Mouse (Mus musculus): ENCODE measurements around the gene Nlrc5. TPM values are rescaled to one million over a fixed set of nuclear protein-coding genes. Genes with fewer than 3 reads are reported as not detected.

Gene Nlrc5
- polyA plus RNA-seq, 1 experiment, result 0.04 TPM

DNA sequence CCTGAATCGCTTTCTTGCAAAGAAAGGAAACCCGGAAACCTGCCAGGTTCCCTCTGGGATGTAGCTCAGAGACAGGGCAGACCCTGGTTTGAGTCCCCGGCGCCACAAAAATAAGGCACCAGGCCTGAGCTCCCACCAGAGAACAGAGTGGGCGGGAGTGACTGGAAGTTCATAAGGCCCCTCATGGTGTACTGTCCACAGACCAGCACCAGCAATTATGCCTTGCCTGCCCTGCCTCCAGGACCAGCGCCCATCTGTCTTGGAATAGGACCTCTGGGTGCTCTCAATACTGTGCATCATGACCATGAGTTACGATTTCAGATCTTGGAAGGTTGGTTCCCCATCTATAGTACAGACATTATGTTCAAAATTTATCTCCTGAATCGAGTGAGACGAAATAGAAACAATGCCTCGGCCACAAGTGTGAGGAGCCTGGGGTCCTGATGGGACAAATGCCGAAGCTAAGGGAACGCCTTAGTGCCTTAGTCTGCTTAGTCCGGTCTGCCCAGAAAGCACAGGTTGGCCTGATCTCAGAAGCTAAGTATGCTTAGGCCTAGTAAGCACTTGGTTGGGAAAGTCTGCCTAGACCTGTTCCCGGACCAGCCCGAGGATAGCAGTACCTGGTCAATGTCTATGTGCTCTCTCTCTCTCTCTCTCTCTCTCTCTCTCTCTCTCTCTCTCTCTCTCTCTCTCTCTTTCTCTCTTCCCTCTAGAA is 1.4 kb downstream of the Nlrc5 start:
- TF ChIP-seq GATA1 (IDR thresholded peaks at IDR 0.05; ENCODE audit: low read length) (no peak), TAL1 (IDR thresholded peaks at IDR 0.05; ENCODE audit: low read length) (no peak)
- H3K9me3 ChIP-seq (ENCODE audit: control insufficient read depth, low read length), result no peaks in the 10 kb centered on the region
- H3K4me3 ChIP-seq (replicated peaks), result no peak overlapping the region
- H3K36me3 ChIP-seq (ENCODE audit: control insufficient read depth), result no peaks in the 10 kb centered on the region
- H3K4me1 ChIP-seq (ENCODE audit: control insufficient read depth), result no peaks in the 10 kb centered on the region
- peaks cover 24% of the 10 kb centered on the region for H3K27me3 ChIP-seq (ENCODE audit: control insufficient read depth)

DNA sequence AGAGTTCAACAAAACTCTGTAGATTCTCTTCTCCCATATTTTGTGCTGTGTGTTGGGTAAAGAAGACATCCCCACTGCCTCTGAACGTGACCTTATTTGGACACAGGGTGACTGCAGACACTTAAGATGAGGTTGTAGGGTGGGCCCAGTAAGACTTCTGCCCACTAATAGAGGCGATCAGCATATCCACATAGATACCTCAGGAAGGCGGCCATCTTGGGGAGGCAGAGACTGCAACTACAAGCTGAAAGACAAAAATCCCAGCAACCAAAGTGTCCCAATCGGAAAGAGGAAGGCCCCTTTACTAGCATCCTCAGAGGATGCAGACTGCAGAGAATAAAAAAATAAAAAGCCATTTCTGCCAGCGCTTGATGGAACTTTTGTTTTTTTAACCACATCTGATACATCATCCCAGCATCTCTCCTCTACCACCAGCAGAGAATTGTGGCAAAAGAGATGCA is 2.0 kb downstream of the Nlrc5 start:
- no peak overlapping the region for H3K4me3 ChIP-seq (replicated peaks)
- peaks cover 24% of the 10 kb centered on the region for H3K27me3 ChIP-seq (ENCODE audit: control insufficient read depth)
- no peaks in the 10 kb centered on the region for H3K9me3 ChIP-seq (ENCODE audit: control insufficient read depth, low read length)
- no peaks in the 10 kb centered on the region for H3K36me3 ChIP-seq (ENCODE audit: control insufficient read depth)
- TF ChIP-seq GATA1 (IDR thresholded peaks at IDR 0.05; ENCODE audit: low read length) (no peak), TAL1 (IDR thresholded peaks at IDR 0.05; ENCODE audit: low read length) (no peak)
- no peaks in the 10 kb centered on the region for H3K4me1 ChIP-seq (ENCODE audit: control insufficient read depth)

GRCm38 (mm10) chr8:94436900-94437299 is 2.7 kb downstream of the Nlrc5 start:
- TF ChIP-seq TAL1 (IDR thresholded peaks at IDR 0.05; ENCODE audit: low read length) (no peak), GATA1 (IDR thresholded peaks at IDR 0.05; ENCODE audit: low read length) (no peak)
- H3K9me3 ChIP-seq (ENCODE audit: control insufficient read depth, low read length), result no peaks in the 10 kb centered on the region
- no peak overlapping the region for H3K4me3 ChIP-seq (replicated peaks)
- H3K27me3 ChIP-seq (ENCODE audit: control insufficient read depth), result peaks cover 24% of the 10 kb centered on the region
- H3K4me1 ChIP-seq (ENCODE audit: control insufficient read depth), result no peaks in the 10 kb centered on the region
- H3K36me3 ChIP-seq (ENCODE audit: control insufficient read depth), result no peaks in the 10 kb centered on the region

- Histone ChIP-seq H3K9me3 (ENCODE audit: control insufficient read depth, low read length) (no peaks in the 10 kb centered on the region), H3K27me3 (ENCODE audit: control insufficient read depth) (peaks cover 15% of the 10 kb centered on the region), H3K36me3 (ENCODE audit: control insufficient read depth) (no peaks in the 10 kb centered on the region), H3K4me3 (replicated peaks) (no peak overlapping the region), H3K4me1 (ENCODE audit: control insufficient read depth) (no peaks in the 10 kb centered on the region)
- TF ChIP-seq TAL1 (IDR thresholded peaks at IDR 0.05; ENCODE audit: low read length), result no peak
- no peak for TF ChIP-seq GATA1 (IDR thresholded peaks at IDR 0.05; ENCODE audit: low read length)
Observed at GRCm38 (mm10) chr8:94438659-94439058, 4.5 kb downstream of the Nlrc5 start.

- peaks cover 6% of the 10 kb centered on the region for H3K27me3 ChIP-seq (ENCODE audit: control insufficient read depth)
- no peaks in the 10 kb centered on the region for H3K9me3 ChIP-seq (ENCODE audit: control insufficient read depth, low read length)
- TF ChIP-seq GATA1 (IDR thresholded peaks at IDR 0.05; ENCODE audit: low read length), result no peak
- TF ChIP-seq TAL1 (IDR thresholded peaks at IDR 0.05; ENCODE audit: low read length), result no peak
- no peak overlapping the region for H3K4me3 ChIP-seq (replicated peaks)
- no peaks in the 10 kb centered on the region for H3K36me3 ChIP-seq (ENCODE audit: control insufficient read depth)
- no peaks in the 10 kb centered on the region for H3K4me1 ChIP-seq (ENCODE audit: control insufficient read depth)
Observed at GRCm38 (mm10) chr8:94439691-94440090, 5.5 kb downstream of the Nlrc5 start.

DNA sequence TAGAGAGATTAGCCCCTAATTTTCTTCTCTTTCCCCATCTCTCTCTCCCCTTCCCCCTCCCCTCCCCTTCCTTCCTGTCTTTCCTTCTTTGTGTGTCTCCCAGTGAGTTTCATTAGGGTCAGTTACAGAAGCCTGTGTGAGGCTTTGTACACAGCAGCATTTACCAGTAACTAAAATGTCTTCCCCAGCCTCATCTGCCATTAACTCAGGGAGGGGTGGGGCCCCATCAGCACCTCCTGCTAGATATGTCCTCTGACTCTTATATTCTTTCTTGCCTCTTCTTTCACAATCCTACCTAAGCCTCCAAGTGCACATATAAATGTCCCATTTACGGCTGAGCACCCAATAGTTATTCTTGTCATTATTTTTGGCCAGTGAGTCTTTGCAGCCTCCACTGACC is 6.2 kb downstream of the Nlrc5 start:
- Histone ChIP-seq H3K4me3 (replicated peaks) (no peak overlapping the region), H3K36me3 (ENCODE audit: control insufficient read depth) (no peaks in the 10 kb centered on the region), H3K4me1 (ENCODE audit: control insufficient read depth) (no peaks in the 10 kb centered on the region), H3K9me3 (ENCODE audit: control insufficient read depth, low read length) (no peaks in the 10 kb centered on the region), H3K27me3 (ENCODE audit: control insufficient read depth) (peaks cover 4% of the 10 kb centered on the region)
- no peak for TF ChIP-seq GATA1 (IDR thresholded peaks at IDR 0.05; ENCODE audit: low read length)
- no peak for TF ChIP-seq TAL1 (IDR thresholded peaks at IDR 0.05; ENCODE audit: low read length)

DNA sequence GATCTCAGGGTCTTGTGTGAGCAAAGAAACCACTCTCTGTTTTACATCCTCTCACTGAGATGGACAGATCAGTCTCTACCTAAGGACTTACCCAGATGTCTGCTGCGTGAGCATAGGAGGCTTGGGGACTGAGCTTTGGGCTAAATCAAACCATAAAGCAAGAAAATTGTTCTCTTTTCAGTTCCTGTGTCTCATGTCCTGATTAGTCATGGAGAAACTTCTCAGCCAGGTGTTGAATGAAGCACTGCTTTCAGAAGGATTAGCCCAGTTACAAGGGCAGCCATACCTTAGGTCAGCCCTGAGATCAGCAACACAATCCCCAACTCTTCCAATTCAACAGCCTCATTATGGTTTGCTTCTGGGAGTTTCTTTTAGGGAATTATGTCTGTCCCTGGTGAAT is 7.5 kb downstream of the Nlrc5 start:
- H3K9me3 ChIP-seq (ENCODE audit: control insufficient read depth, low read length), result no peaks in the 10 kb centered on the region
- H3K4me1 ChIP-seq (ENCODE audit: control insufficient read depth), result no peaks in the 10 kb centered on the region
- H3K36me3 ChIP-seq (ENCODE audit: control insufficient read depth), result no peaks in the 10 kb centered on the region
- no peaks in the 10 kb centered on the region for H3K27me3 ChIP-seq (ENCODE audit: control insufficient read depth)
- no peak overlapping the region for H3K4me3 ChIP-seq (replicated peaks)
- TF ChIP-seq TAL1 (IDR thresholded peaks at IDR 0.05; ENCODE audit: low read length) (no peak), GATA1 (IDR thresholded peaks at IDR 0.05; ENCODE audit: low read length) (no peak)

DNA sequence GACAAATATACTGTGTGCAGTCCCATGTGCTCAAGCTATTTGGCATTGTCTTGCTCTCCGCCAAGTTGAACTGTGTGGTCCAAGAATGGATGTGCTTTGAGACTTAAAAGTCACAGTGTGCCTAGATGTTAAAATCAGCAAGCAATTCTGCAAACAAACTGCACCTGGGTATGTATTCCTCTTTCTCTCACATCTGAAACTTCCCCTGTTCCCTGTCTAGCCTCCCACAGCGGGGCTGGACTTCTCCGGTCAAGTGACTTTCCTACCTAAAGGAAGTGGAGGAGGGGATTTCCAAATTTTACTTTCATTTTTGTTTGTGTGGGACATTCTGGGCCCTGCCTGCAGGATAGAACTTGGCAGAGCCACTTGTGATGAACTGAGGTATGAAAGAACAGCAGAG is 9.0 kb downstream of the Nlrc5 start:
- Histone ChIP-seq H3K36me3 (ENCODE audit: control insufficient read depth) (no peaks in the 10 kb centered on the region), H3K4me3 (replicated peaks) (no peak overlapping the region), H3K4me1 (ENCODE audit: control insufficient read depth) (no peaks in the 10 kb centered on the region), H3K27me3 (ENCODE audit: control insufficient read depth) (no peaks in the 10 kb centered on the region), H3K9me3 (ENCODE audit: control insufficient read depth, low read length) (no peaks in the 10 kb centered on the region)
- TF ChIP-seq TAL1 (IDR thresholded peaks at IDR 0.05; ENCODE audit: low read length) (no peak), GATA1 (IDR thresholded peaks at IDR 0.05; ENCODE audit: low read length) (no peak)

DNA sequence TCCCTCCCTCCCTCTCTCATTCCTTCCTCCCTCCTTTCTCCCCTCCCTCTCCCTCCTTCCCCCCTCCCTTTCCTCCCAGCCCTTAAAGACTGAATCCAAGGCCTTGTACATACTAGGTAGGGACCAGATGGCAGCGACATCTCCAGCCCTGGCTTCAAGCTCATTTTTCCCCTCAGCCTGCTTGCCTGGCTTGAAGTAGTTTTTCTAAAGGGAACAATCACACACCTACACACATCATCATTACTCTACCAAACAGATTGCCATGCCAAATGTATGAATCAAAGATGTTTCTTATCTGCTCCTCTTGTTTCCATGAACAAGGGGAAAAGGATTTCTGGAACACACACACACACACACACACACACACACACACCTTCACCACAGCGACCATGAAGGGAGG is 10.3 kb downstream of the Nlrc5 start:
- Histone ChIP-seq H3K4me1 (ENCODE audit: control insufficient read depth) (no peaks in the 10 kb centered on the region), H3K4me3 (replicated peaks) (no peak overlapping the region), H3K9me3 (ENCODE audit: control insufficient read depth, low read length) (no peaks in the 10 kb centered on the region), H3K36me3 (ENCODE audit: control insufficient read depth) (no peaks in the 10 kb centered on the region), H3K27me3 (ENCODE audit: control insufficient read depth) (no peaks in the 10 kb centered on the region)
- TF ChIP-seq TAL1 (IDR thresholded peaks at IDR 0.05; ENCODE audit: low read length) (no peak), GATA1 (IDR thresholded peaks at IDR 0.05; ENCODE audit: low read length) (no peak)

DNA sequence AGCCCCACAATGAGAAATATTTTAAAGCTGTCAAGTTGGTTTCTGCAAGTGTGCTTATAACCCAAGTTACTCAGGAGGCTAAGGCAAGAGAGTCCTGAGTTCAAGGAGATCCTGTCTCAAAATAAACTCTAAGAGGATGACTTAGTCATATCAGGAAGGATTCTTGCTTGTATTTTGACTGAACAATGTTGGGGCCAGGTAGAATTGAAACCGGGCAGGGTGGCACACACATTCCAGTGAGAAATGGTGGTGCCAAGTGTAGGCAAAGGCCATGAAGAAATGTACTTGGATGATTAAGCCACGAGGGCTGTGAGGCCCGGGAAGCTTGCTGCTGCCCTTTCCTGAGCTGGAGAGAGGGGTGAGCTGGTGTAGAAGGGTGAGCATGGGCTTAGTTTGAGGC is 13.0 kb downstream of the Nlrc5 start:
- TF ChIP-seq GATA1 (IDR thresholded peaks at IDR 0.05; ENCODE audit: low read length), result no peak
- TF ChIP-seq TAL1 (IDR thresholded peaks at IDR 0.05; ENCODE audit: low read length), result no peak
- no peaks in the 10 kb centered on the region for H3K36me3 ChIP-seq (ENCODE audit: control insufficient read depth)
- no peaks in the 10 kb centered on the region for H3K9me3 ChIP-seq (ENCODE audit: control insufficient read depth, low read length)
- H3K4me3 ChIP-seq (replicated peaks), result no peak overlapping the region
- no peaks in the 10 kb centered on the region for H3K27me3 ChIP-seq (ENCODE audit: control insufficient read depth)
- H3K4me1 ChIP-seq (ENCODE audit: control insufficient read depth), result no peaks in the 10 kb centered on the region

Data from erythroblast, embryonic 14.5 days (primary cell).